Mouse (Mus musculus): ENCODE data around the gene Mcm5.
A peak's percentile ranks its signal among the peaks of the same experiment; 100 is the strongest.

Mcm5 gene

DNA sequence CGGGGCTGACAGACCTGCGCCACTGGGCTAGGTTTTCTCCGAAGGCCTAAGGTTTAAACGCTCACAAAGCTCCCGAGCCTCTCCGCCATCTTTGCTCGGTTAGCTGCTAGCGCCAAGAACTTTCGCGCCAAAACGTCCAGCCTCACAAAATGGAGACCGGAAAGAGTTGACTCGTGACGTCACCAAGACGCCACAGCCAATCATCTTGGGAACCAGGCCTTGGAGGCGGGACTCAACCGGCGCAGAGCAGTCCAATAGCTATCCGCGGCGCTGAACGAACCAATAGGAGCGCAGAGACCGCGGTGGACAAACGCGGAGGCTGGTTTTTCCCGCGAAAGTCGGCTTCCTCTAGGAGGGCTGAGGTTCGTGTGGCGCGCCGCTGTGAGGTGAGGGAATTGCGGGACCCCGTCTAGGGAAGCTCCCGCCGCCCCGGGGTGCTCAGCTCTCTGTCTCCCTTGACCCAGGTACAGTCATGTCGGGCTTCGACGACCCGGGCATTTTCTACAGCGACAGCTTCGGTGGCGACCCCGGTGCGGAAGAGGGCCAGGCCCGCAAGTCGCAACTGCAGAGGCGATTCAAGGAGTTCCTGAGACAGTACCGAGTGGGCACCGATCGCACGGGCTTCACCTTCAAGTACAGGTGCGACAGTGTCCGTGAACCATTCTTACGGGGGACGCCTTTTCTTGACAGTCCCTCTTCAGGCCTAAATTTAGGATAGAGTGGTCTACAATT, at the start of gene Mcm5:
TSS of gene Mcm5 (plus strand) at position 334 of the 732 bp plus-strand sequence.
- DNase-seq, result peak; percentile 100

DNA sequence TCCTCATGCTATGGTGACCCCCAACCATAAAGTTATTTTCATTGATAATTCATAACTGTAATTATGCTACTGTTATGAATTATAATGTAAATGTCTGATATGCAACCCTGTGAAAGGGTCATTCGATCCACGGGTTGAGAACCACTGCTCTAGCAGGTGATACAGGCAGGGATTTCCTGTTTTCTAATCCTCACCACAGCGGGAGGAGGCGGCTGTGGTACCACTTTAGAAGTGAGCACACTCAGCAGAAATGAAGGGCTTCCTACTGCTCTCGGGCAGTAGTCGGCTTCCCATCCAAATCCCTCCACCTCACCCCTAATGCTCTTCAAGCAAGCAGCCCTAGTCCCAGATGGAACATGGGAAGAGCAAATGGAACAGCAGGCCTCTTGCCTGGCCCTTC, 49.3 kb upstream of the Mcm5 start:
- no peak for DNase-seq

DNA sequence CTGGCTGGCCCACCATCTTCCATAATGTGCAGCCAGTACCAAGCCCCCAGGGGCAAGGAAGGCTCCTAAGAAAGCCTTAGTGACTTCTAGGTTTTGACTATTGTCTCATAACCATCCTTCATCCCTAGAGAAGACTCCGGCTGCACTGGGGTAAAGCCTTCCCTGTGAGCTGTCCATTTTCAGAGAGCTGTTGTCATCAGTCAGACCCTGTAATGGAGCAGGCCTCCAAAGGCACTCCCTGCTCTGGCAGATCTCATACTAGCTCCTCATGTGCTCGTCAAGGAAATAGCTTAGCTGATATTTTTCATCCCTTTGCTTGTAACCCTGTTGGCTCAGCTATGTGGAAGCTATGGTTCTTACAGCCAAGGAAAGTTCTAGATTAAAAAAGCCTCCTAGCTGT, 48.6 kb upstream of the Mcm5 start:
- peak; percentile 94 for DNase-seq

DNA sequence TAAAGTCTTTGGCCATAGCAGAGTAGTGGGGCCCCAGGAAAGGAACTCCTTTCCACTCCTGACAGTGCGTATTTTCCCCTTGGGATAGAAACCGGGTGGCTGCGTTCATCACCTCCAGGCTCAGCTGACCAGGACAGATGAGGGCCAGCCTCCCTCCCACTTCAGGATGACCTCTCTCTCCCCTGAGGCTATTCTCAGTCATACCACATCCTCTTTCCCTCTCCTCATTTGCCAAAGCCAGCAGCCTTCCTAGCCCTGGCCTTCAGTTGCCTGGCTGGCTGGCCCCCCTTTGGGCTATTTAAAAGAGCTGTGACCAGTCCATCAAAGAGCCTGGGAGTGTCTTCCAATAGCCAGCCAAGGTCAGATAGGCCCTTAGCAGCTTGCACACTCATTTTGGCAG, 46.1 kb upstream of the Mcm5 start:
- peak; percentile 98 for DNase-seq

DNA sequence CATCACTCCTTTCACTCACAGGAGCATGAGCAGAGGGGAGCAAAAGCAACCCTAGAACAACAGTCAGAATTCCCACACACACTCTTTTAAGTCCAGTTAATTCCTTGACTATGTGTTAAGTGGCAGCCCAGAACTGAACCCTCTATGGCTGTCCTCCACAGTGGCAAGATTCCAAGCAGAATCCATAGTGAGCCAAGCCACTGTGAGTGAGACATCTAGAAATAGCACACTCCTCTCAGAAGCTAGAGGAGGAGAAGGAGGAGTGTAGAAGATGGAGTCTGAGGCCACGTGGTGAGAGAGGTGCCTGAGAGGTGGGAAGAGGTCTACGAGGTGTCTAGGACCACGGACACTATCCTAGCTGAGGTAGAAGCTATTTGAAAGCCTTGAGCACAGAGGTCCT, 44.6 kb upstream of the Mcm5 start:
- no peak for DNase-seq

DNA sequence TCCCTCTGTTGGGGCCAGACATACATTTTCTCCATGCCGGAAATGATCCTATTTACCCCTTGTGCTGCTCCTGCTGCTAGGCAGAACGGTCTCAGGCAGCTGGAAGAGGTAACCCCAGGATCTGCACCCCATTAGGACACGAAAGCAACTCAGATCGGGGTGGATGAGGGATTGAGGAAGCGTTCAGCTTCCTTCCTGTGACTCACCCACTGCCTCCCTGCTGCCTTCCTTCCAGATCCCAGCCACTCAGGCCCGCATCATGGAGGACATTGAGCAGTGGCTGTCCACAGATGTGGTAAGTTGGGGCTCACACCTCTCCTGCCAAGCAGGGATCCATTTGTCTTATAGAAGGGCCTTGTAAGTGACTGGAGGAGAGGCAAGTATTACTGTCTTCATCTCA, 42.1 kb upstream of the Mcm5 start:
- DNase-seq, result peak; percentile 94

DNA sequence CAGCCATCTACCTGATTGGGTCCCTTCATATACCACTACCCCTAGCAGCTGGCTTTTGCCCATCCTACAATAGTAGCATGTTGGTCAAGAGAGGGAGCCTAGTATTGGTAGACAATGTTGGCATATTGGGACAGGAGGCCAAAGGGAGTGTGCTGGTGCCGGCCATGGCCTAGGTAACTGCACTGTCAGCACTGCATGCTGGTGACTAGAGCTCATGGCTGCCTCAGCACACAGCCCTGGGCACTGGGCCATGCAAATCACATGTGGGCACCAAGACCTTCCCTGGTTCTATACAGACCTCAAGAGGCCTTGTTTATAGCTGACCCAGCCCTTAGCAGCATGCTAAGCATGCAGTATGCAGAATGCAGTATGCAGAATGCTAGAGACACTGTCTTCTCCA, 39.1 kb upstream of the Mcm5 start:
- no peak for DNase-seq

DNA sequence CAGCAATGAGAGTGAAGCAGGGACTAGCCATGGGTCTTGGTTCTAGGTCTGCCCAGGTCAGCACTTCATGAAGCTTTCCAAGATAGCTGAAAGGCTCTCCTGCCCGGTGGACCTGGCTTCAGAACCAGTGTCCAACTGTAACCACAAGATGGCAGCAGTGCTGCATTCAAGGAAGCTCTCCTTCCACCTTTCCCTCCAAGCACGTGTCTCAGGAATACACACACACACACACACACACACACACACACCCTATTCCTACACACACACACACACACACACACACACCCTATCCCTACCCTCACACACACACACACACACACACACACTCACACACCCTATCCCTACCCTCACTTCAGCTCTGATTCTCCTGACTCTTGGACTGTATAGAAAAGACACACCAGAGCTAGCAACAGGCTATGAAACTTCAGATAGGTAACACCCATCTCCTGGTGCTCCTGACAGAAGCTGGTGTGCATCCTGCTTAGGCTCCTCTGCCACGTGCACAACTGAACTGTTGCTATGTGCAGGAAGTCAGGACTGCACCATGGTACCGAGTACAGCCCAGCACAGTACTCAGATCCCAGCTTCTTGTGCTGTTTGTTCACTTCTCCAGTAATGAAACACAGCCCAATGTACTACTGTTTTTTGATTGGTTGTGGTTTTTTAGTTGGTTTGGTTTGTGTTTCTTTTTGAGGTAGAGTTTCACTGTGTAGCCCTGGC, 37.6 kb upstream of the Mcm5 start:
- peak; percentile 97 for DNase-seq

DNA sequence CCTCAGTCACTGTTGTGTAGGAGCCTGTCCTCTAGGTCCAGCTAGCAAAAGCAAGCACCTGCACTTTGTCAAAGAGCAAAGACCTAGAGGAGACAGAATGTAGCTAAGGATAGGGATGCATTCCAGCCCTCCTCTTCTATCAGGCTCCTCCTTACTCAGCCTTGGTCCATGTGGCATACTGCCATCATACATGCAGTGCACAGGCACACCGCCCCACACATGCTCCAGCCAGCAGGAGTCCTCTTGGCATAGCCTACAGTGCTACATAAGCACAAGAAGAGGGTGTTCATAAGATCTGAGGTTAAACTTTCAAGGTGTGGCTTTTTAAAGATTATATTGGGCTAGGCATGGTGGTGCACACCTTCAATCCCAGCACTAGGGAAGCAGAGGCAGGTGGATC, 34.5 kb upstream of the Mcm5 start:
- no peak for DNase-seq

DNA sequence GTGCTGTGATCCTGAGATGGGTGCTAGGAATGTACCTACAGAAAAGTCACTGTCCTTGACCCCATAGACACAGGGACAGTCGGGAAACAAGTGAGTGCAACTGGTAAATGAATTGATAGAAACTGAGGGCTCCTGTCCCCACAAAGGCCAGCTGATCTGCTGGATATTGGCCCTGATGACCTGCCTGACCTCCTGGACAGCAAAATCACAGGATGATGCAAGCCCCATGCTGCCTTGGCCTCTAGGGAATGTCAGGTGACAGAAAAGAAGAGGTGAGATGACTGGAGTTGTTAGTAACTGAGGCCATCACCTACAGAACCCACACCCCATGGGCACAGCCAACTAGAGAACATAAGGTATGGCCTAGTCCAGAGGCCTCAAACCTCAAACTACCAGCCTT, 31.2 kb upstream of the Mcm5 start:
- DNase-seq, result no peak

DNA sequence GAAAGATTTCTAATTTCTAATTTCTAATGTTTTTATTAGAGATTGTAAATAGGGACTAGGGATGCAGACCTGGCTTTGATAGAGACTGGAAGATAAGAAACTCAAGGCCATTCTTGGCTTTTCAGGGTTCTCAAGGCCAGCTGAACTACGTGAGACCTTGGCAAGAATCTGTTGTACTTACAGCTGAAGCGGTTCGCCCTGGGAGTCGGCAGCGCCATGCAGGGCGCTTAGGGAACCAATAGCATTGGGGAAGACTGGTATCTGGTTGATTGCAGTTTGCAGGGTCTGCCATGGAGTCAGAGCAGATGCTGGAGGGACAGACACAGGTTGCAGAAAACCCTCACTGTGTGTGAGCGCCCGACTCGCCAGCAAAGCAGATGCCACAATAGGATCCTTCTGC, 30.5 kb upstream of the Mcm5 start:
- no peak for DNase-seq

DNA sequence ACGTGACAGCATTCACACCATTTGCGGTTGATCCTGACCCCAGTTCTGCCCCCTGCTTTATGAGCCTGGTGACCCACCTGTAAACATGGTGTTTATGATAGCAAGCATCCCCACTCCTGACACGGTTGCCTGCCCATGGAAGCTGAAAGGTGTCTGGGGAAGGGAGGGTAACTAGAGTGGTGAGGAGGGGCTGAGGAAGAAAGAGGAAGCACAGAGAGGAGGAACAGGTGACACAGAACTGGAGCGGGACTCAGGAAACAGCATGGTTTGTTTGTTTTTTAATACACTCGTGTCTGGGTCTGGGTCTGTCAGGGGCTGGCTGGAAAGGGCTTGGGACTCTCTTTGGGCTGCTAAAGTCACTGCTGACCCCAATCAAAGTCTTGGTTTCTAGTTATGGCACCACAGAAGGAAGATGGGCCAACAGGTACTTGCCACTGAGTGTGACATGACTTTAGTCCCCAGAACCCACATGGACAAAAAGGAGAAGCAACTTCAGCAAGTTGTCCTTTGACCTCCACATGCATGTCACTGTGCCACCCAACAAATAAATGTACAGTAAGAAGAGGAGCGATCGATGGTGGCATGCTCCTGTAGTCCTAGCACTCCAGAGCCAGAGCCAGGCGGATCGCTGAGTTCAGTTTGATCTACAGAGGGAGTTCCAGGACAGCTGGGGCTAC, 27.9 kb upstream of the Mcm5 start:
- no peak for DNase-seq

DNA sequence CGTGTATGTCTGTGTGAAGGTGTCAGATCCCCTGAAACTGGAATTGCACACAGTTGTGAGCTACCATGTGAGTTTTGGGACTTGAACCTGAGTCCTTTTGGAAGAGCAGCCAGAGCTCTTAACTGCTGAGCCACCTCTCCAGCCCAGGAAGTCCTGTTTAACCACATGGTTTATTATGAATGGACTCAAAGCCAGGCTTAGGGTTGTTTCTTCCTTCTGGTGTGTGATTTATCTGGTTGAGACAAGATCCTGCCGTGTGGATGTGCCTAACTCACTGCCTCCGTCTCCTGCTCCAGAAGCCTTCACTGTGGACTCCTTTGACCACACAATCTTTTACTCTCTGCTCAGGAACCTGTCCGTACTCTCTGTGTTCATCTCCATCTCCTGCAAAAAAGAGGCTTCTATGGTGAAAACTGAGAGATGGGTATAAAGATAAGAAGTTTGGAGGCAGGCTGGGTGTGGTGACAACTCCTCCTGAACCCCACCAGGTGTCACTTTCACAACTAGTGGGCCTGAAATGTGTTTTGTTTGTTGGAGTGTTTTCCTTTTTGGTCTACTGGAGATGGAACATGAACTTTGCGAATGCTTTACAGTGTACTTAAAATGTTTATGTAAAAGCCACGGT, 27.1 kb upstream of the Mcm5 start:
- no peak for DNase-seq

DNA sequence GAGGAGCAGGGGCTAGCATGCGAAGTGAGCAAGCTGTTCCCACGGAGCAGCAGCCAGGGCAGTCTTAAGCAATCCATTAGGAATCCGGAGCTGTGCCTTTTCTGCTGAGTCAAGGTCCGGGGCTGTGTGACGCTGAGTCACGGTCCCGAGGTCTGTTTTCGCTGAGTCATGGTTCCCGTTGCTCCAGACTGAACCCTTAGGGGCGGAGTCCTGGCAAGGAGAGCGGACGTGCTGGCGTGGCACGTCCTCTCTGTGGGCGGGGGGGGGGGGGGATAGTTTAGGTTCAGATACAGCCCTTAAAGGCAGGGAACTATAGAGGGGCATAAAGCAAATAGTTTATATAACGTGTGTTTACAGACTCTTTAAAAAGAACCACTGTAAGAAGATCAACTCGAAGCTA, 25.5 kb upstream of the Mcm5 start:
- peak; percentile 99 for DNase-seq

DNA sequence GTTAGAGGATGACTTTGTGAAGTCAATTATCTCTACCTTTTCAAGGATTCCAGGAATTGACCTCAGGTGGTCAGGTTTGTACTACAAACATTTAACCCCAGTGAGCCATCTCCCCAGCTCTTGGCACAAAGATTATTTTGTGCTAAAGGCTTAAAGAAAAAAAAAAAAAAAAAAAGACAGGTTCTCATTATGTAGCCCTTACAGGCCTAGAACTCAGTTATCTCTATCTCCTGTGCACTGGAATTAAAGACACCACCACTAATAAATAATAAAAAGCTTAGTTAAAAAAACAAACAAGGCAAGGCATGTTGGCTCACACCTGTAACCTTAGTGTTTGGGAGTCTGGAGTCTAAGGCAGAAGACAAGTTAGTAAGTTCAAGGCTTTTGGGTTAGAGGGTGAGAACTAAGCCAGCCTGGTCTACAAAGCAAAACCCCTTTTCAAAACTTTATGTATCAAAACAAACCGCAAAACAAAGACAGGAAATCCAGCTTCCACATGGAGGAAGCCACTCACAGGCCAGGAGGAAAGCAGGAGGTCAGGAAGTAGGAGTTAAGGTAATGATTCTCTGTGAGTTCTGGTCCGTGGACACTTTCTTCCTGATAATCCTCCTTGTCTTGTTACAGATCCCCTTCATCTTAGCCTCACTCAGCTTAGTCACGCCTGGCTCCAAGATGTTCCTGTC, 24.8 kb upstream of the Mcm5 start:
- no peak for DNase-seq

DNA sequence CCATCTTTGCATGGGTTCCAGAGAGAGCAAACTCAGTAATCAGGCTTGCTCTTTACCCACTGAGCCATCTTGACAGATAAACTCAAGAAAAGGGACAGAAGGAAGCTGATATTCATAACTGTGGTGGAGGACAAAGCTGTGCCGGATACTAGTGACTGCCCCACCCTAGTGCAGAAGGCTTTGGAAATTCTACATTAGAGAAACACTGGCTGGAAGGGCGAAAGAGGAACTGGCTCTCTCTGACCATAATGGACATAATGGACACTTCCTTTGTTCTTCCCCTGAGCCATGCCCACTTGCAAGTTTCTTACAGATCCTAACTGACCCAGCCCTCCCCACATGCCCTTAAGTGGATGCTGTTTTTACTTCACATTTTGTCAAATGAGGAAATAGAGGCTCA, 23.4 kb upstream of the Mcm5 start:
- peak; percentile 98 for DNase-seq

DNA sequence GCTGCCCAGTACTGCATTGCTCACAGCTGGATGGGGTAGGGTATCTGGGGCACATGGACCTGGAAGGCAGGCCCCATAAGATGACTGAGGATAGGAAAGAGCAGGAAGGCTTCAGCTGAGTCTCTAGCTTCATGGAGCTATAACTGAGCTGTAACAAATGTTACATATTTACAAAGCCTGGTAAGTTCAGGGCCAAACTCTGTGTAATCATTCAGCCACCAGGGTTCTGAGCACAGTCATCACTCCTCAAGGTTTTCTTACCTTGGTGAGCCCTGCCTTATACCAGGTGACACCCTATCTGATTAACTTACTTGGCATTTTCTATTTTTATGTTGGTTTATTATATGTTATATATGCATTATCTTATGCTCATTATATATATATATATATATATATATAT, 22.2 kb upstream of the Mcm5 start:
- DNase-seq, result no peak

DNA sequence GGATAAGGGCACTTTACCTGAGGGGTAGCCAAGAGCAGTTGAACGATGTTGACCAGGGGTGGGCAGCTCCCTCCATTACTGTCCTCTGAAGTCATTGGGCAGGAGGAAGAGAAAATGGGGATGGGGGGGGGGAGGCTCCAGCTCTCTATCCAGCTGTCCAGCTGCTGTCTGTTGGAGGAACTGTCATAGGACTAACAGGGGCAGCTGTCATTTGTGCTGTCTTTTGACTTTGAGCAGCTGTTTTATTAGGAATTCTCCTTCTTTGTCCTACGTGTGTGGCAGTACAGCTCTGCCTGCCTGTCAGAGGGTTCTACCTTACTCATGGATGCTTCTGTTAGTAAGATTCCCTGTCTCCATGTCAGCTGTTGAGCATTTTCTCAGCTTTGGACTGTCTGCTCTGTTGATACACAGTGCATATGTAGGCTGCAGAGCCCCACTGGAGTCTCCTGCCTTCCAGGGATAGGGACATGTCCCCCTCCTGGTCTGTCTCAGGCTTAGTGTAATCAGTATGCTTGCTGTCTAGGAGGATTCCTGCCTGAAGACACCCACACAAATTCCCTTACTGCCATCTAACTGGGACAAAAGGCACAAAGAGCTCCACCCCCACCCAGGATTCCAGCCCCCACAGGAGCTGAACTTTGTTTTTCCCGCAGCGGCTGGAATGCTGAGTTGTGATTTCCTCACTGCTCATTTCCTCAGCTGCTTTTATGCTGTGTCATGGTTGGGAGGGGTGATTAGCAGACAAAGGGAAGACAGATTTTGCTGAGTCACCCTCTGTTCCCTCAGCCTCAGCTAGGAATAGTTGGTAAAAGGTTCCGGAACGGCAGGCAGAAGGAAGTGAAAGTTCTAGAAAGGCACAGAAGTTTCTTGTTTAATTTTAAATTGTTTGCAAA, 20.1 kb upstream of the Mcm5 start:
- DNase-seq, result peak; percentile 99

DNA sequence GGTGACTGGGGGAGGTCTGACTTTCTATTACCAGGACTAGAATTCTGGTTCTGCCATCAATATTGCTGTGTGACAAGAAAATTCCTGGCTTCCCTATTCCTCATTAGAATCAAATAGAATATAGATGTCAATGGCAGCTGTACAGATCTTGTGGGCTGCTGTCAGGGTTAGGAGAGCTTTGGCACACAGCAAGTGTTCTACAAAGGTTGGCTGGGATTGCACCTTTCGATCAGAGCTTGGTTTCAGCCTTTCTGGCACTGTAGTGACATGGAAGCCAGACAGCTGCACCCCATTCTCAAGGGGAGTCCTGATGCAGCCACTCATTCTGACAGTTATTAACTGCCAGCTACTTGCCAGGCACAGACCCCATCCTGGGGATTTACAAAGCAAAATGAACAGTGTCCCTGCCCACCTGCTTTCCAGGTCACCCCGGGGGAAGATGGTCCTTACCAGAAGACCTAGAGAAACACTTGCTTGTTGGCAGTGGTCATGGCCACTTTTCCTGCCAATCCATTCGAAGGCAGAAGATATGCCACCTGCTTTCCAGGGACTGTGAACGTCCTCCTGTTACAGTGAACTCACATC, 18.5 kb upstream of the Mcm5 start:
- no peak for DNase-seq

DNA sequence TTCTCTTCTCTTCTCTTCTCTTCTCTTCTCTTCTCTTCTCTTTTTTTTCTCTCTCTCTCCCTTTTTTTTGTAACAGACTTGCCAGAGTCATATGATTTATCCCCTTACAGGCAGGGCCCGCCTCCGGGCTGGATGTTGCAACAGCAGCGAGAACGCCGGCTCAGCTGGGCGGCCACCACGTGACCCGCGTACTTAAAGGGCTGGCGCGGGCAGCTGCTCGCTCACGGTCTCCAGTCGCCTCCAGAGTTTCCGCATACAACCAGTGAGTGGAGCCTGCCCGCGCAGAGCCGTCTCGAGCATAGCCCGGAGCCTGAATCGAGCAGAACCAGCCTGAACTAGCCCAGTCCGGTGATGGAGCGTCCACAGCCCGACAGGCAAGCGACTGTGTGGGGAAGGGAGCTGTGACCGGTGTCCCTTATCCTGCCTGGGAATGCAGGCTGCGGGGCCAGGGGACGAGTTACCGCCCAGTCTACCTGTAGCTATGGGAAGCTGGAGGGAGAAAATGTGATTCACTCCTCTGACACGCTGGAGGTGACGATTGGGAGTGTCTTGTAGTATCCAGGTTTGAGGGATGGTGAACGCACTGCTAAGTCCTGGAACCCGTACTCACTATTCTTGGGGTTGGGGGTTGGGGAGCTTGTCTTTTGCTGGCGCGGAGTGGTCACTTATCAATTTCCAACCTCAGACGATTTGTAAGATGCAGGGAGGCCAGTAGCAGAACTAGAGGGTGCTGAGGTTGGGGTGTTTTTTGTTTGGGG, 15.8 kb upstream of the Mcm5 start, which contains the start of gene Hmox1:
TSS of gene Hmox1 (plus strand) at position 223 of the 758 bp plus-strand sequence.
- peak; percentile 100 for DNase-seq

DNA sequence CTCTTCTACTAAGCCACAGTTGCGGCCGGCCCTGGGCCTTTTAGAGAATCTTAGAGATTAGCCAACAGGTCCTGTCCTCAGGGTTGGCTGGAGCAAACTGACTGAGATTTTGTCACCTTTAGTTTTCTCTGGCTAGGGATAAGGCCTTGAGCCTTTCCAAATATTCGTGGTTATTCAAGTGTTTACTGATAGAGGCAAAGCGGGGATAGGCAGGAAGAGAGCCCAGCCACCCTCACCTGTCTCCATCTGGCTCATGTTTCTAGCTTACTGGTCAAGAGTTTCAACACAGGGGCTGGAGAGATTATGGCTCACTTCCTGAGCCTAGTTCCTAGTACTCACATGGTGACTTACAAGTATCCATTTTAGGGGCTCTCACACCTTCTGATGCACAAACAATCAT, 6.4 kb upstream of the Mcm5 start:
- DNase-seq, result no peak
